Mouse (Mus musculus): ENCODE data around the gene Kdm6b. TPM values are rescaled to one million over a fixed set of nuclear protein-coding genes. Genes with fewer than 3 reads are reported as not detected.

Gene Kdm6b
- total RNA-seq, 2 experiments from 2014 or later, result 23.9 to 27.7 TPM

GRCm38 (mm10) chr11:69366855-69367615, 46.4 kb downstream of the Kdm6b start:
- DNase-seq, result no peak

- DNase-seq, result peak; percentile 91
Observed at GRCm38 (mm10) chr11:69366157-69366854, 47.2 kb downstream of the Kdm6b start.

GRCm38 (mm10) chr11:69365722-69366121, 47.8 kb downstream of the Kdm6b start:
- no peak for DNase-seq

- peak; percentile 94 for DNase-seq
Observed at GRCm38 (mm10) chr11:69364910-69365309, 48.6 kb downstream of the Kdm6b start.

- DNase-seq, result no peak
Observed at GRCm38 (mm10) chr11:69364376-69364775, 49.1 kb downstream of the Kdm6b start.

GRCm38 (mm10) chr11:69362479-69362878, 51.0 kb downstream of the Kdm6b start:
- DNase-seq, result no peak

- DNase-seq, result no peak
Observed at GRCm38 (mm10) chr11:69362021-69362420, 51.5 kb downstream of the Kdm6b start.

- DNase-seq, result peak; percentile 64
Observed at GRCm38 (mm10) chr11:69357690-69358089, 55.8 kb downstream of the Kdm6b start.

- no peak for DNase-seq
Observed at GRCm38 (mm10) chr11:69356544-69356943, 56.9 kb downstream of the Kdm6b start.

Other genes with a start within 250 kb of the Kdm6b start
- not detected for gene Alox8, start 215.8 kb downstream of the Kdm6b start, total RNA-seq (2021)
- not detected for gene Gucy2e, start 176.6 kb downstream of the Kdm6b start, total RNA-seq (2021)
- gene Cntrob, start 89.9 kb downstream of the Kdm6b start, total RNA-seq (2021), result 1 to 10 TPM; 1.2 to 2.5 TPM
- 10 to 100 TPM; 39.6 to 48.3 TPM for gene Trappc1, start 89.7 kb downstream of the Kdm6b start, total RNA-seq (2021)
- gene Kcnab3, start 87.4 kb downstream of the Kdm6b start, total RNA-seq (2021), result under 1 TPM in 1 of 2 experiments, not detected in 1; 0.13 TPM
- gene Rnf227, start 73.2 kb downstream of the Kdm6b start, total RNA-seq (2021), result under 1 TPM in 1 of 2 experiments, not detected in 1; 0.35 TPM
- 10 to 100 TPM; 12.0 to 13.9 TPM for gene Chd3, start 44.3 kb downstream of the Kdm6b start, total RNA-seq (2021)
- 10 to 100 TPM; 60.4 to 65.0 TPM for gene Naa38, start 18.2 kb downstream of the Kdm6b start, total RNA-seq (2021)
- 10 to 100 TPM; 26.5 to 26.9 TPM for gene Cyb5d1, start 18.0 kb downstream of the Kdm6b start, total RNA-seq (2021)
- 1 to 10 TPM; 6.1 to 7.0 TPM for gene Tmem88, start 15.4 kb downstream of the Kdm6b start, total RNA-seq (2021)
- gene Dnah2, start 135.4 kb upstream of the Kdm6b start, total RNA-seq (2021), result under 1 TPM; 0.03 to 0.48 TPM
- under 1 TPM; 0.35 to 0.69 TPM for gene Efnb3, start 146.5 kb upstream of the Kdm6b start, total RNA-seq (2021)
- gene Wrap53, start 166.6 kb upstream of the Kdm6b start, total RNA-seq (2021), result 1 to 10 TPM; 3.4 to 3.7 TPM
- gene Trp53, start 166.7 kb upstream of the Kdm6b start, total RNA-seq (2021), result 10 to 100 TPM; 12.2 to 12.7 TPM
- gene Atp1b2, start 192.3 kb upstream of the Kdm6b start, total RNA-seq (2021), result 100 to 1,000 TPM; 365 to 378 TPM
- gene Shbg, start 204.2 kb upstream of the Kdm6b start, total RNA-seq (2021), result under 1 TPM in 1 of 2 experiments, not detected in 1; 0.62 TPM
- gene Sat2, start 208.3 kb upstream of the Kdm6b start, total RNA-seq (2021), result 1 to 10 TPM; 2.3 to 2.8 TPM
- gene Fxr2, start 219.3 kb upstream of the Kdm6b start, total RNA-seq (2021), result 10 to 100 TPM; 76.0 to 77.1 TPM
- not detected for gene Sox15, start 241.6 kb upstream of the Kdm6b start, total RNA-seq (2021)
- 10 to 100 TPM in 1 of 2 experiments, 1 to 10 TPM in 1; 6.6 to 10.0 TPM for gene Mpdu1, start 249.0 kb upstream of the Kdm6b start, total RNA-seq (2021)

Data from gastrocnemius, postnatal 25 days (tissue).